Mouse (Mus musculus): ENCODE data around the gene Harbi1. TPM values are rescaled to one million over a fixed set of nuclear protein-coding genes. Genes with fewer than 3 reads are reported as not detected.

The Harbi1 gene
- polyA plus RNA-seq, 1 experiment from 2014 or later = 16.7 TPM

DNA sequence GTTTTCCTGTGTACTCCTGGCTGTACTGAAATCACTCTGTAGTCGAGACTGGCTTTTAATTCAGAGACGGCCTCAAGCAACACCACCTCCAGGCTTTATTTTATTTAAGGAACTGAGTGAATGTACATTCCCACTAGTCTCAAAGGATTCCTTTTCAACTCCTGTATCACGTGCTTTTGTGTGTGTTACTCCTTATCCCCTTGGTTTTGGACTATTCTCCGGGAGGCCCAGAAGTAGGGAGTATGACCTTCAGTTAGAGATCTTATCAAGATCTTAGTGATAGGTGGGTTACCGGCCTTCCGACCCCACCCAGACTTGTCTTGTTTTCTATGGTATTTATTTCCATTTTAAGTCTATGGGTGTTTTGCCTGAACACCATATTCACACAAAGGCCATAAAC lies 4.9 kb upstream of the Harbi1 start:
- WGBS = 86% methylated on average over 6 of the region's 6 CpGs
- no peaks in the 10 kb centered on the region for H3K27me3 ChIP-seq (replicated peaks; ENCODE audit: control insufficient read depth, insufficient read depth, low read length)
- no peaks in the 10 kb centered on the region for H3K36me3 ChIP-seq (ENCODE audit: control insufficient read depth, insufficient read depth, low read length)
- H3K27ac ChIP-seq (ENCODE audit: low read depth, low read length) = no peak overlapping the region
- H3K9me3 ChIP-seq (ENCODE audit: control insufficient read depth, low read length) = no peaks in the 10 kb centered on the region
- no peak overlapping the region for H3K4me2 ChIP-seq (ENCODE audit: low read length)
- peaks cover 7% of the 10 kb centered on the region for H3K4me1 ChIP-seq (ENCODE audit: control insufficient read depth, insufficient read depth, low read depth, low read length)
- H3K4me3 ChIP-seq (ENCODE audit: low read length) = no peak overlapping the region
- H3K9ac ChIP-seq (ENCODE audit: low read depth, low read length) = no peak overlapping the region
- no peak for ATAC-seq

DNA sequence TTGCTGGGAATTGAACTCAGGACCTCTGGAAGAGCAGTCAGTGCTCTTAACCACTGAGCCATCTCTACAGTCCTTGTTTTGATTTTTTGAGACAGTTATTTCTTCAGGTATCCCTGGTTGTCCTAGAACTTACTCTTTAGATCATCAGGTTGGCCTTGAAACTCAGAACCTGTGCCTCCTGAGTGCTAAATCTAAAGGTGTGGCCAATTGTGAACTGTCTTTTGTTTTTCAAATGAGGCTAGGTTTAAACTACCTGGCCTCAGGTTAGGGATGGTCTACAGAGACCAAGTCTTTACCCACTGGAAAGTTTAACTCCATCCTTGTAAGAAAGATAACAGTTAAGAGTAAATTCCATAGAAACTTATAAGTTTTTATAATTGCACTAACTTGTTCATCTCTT lies 4.2 kb upstream of the Harbi1 start:
- no peak overlapping the region for H3K9ac ChIP-seq (ENCODE audit: low read depth, low read length)
- H3K9me3 ChIP-seq (ENCODE audit: control insufficient read depth, low read length) = no peaks in the 10 kb centered on the region
- H3K27ac ChIP-seq (ENCODE audit: low read depth, low read length) = no peak overlapping the region
- no peak overlapping the region for H3K4me2 ChIP-seq (ENCODE audit: low read length)
- no peak for ATAC-seq
- H3K4me1 ChIP-seq (ENCODE audit: control insufficient read depth, insufficient read depth, low read depth, low read length) = peaks cover 9% of the 10 kb centered on the region
- no peak overlapping the region for H3K4me3 ChIP-seq (ENCODE audit: low read length)
- no peaks in the 10 kb centered on the region for H3K36me3 ChIP-seq (ENCODE audit: control insufficient read depth, insufficient read depth, low read length)
- H3K27me3 ChIP-seq (replicated peaks; ENCODE audit: control insufficient read depth, insufficient read depth, low read length) = no peaks in the 10 kb centered on the region

DNA sequence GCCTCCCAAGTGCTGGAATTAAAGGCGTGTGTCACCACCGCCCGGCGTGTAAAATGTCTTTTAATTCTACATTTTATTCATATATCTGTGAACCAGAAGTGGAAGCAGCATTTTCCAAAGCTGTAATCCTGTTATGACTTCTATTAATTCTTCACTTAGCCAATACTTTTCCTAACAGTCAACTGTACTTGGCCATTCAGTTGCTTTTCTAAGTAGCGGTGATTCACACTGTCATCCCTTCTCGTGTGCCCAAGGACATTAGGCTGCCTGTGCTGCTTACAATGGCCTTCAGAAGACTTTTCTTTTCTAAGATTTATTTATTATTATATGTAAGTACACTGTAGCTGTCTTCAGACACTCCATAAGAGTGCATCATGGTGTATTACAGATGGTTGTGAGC lies 2.3 kb upstream of the Harbi1 start:
- no peaks in the 10 kb centered on the region for H3K9me3 ChIP-seq (ENCODE audit: control insufficient read depth, low read length)
- no peaks in the 10 kb centered on the region for H3K27me3 ChIP-seq (replicated peaks; ENCODE audit: control insufficient read depth, insufficient read depth, low read length)
- no peak overlapping the region for H3K4me2 ChIP-seq (ENCODE audit: low read length)
- H3K4me1 ChIP-seq (ENCODE audit: control insufficient read depth, insufficient read depth, low read depth, low read length) = peaks cover 16% of the 10 kb centered on the region
- WGBS = 97% methylated on average over 6 of the region's 6 CpGs
- no peak overlapping the region for H3K27ac ChIP-seq (ENCODE audit: low read depth, low read length)
- no peak overlapping the region for H3K9ac ChIP-seq (ENCODE audit: low read depth, low read length)
- H3K4me3 ChIP-seq (ENCODE audit: low read length) = no peak overlapping the region
- no peaks in the 10 kb centered on the region for H3K36me3 ChIP-seq (ENCODE audit: control insufficient read depth, insufficient read depth, low read length)
- no peak for ATAC-seq

DNA sequence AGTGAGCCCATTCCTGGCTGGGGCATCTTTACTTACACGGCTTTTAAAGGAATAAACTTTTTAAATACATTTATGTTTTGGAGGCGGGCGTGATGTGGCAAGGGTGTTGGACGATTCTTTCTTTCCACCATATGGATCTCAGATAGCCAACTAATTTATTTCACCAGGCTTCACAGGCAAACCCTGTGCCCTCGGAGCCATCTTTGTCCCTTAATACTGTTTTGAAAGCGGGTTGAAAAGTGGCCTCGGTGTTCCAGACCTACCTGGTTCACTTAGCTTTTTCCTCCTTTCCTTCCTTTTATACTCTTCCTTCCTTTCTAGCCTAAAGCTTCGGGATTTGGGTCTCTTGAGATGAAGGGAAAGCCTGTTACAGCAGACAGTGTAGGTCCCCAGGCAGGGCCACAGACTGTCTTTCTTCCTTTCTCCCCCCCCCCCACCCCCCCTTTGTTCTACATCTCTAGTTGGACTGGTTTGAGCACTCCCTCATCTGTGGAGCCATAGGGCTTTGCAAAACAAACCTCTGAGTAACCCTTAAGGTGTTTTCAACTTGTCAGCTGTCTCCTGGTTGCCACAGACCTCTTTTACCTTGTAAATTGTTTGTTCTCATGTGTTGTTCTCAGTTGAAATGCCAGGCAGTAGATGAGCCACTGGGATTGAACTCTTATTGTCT lies 739 bp downstream of the Harbi1 start:
- no peaks in the 10 kb centered on the region for H3K27me3 ChIP-seq (replicated peaks; ENCODE audit: control insufficient read depth, insufficient read depth, low read length)
- H3K4me3 ChIP-seq (ENCODE audit: low read length) = peak overlapping the region; percentile 69
- no peak for ATAC-seq
- peak overlapping the region; percentile 68 for H3K9ac ChIP-seq (ENCODE audit: low read depth, low read length)
- no peaks in the 10 kb centered on the region for H3K36me3 ChIP-seq (ENCODE audit: control insufficient read depth, insufficient read depth, low read length)
- peak overlapping the region; percentile 81 for H3K27ac ChIP-seq (ENCODE audit: low read depth, low read length)
- H3K9me3 ChIP-seq (ENCODE audit: control insufficient read depth, low read length) = no peaks in the 10 kb centered on the region
- H3K4me1 ChIP-seq (ENCODE audit: control insufficient read depth, insufficient read depth, low read depth, low read length) = peaks cover 16% of the 10 kb centered on the region
- H3K4me2 ChIP-seq (ENCODE audit: low read length) = peak overlapping the region; percentile 85
- 6% methylated on average over 8 of the region's 8 CpGs for WGBS

DNA sequence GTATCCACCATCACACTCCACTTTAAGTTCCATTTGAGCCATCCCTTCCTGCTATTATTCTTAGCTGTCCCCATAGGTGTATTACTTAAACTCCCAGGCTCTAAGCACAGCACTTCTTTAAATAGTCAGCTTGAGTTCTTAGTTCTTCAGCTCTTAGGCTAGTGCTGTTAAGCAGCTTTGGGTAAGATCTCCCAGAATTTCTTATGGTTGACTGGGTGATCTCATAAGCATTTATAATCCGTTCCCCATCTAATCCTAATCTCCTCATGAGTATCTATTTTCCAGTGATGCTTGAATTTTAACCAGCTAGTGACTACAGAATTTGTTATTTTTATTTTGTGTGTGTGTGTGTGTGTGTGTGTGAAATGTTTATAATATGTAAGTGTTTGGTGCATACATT lies 4.3 kb downstream of the Harbi1 start:
- Histone ChIP-seq H3K4me1 (ENCODE audit: control insufficient read depth, insufficient read depth, low read depth, low read length) (peaks cover 10% of the 10 kb centered on the region), H3K9ac (ENCODE audit: low read depth, low read length) (no peak overlapping the region), H3K27ac (ENCODE audit: low read depth, low read length) (no peak overlapping the region), H3K27me3 (replicated peaks; ENCODE audit: control insufficient read depth, insufficient read depth, low read length) (no peaks in the 10 kb centered on the region), H3K9me3 (ENCODE audit: control insufficient read depth, low read length) (no peaks in the 10 kb centered on the region), H3K4me2 (ENCODE audit: low read length) (no peak overlapping the region), H3K36me3 (ENCODE audit: control insufficient read depth, insufficient read depth, low read length) (no peaks in the 10 kb centered on the region; the same call in 1 of the 2 replicates), H3K4me3 (ENCODE audit: low read length) (no peak overlapping the region)
- no peak for ATAC-seq
- 93% methylated on average over 1 of the region's 1 CpGs for WGBS

DNA sequence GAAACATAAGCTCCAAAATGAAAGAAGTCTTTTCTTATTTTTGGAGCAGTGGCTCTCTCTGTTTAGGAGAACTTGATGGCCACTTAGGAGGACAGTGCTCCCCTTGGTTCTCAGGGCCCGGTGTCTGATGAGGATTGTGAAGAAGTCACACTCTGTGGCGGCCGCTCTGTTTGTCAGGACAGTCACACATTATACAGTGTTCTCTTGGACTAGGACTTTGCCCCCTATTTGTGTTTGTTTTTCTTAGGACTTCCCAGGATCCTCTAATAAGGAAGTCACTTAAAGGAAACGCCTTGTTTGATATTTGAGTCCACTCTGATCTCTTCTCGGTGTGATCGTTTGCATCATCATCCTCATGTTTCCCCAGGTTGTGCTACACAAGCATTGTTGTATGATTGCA lies 7.6 kb downstream of the Harbi1 start:
- no peak for ATAC-seq
- 88% methylated on average over 6 of the region's 6 CpGs for WGBS
- no peak overlapping the region for H3K4me3 ChIP-seq (ENCODE audit: low read length)

DNA sequence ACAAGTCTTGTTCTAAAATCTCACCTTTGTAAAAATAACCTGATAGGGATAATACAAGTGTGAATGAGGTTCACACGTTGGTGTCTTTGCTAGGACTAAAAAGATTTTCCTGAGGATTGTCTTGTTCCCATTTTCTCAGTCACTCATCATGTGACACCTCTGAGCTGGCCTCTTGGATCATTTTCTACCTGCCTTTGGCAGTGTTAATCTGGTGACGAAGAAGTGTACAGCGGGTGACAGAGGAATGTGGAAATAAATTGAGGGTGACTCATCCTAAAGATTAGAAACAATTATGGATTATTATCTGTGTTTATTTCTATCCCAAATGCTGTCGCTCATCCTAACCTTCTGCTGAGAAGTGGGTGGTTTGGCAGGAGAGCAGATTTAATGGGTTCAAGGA lies 12.7 kb downstream of the Harbi1 start:
- no peak overlapping the region for H3K9ac ChIP-seq (ENCODE audit: low read depth, low read length)
- H3K4me2 ChIP-seq (ENCODE audit: low read length) = no peak overlapping the region
- WGBS = 76% methylated on average over 4 of the region's 4 CpGs
- ATAC-seq = no peak
- H3K4me3 ChIP-seq (ENCODE audit: low read length) = no peak overlapping the region
- no peaks in the 10 kb centered on the region; the same call in 1 of the 2 replicates for H3K27me3 ChIP-seq (replicated peaks; ENCODE audit: control insufficient read depth, insufficient read depth, low read length)
- H3K27ac ChIP-seq (ENCODE audit: low read depth, low read length) = no peak overlapping the region
- no peaks in the 10 kb centered on the region for H3K4me1 ChIP-seq (ENCODE audit: control insufficient read depth, insufficient read depth, low read depth, low read length)
- no peaks in the 10 kb centered on the region for H3K9me3 ChIP-seq (ENCODE audit: control insufficient read depth, low read length)
- peaks cover 3% of the 10 kb centered on the region; the same call in 1 of the 2 replicates for H3K36me3 ChIP-seq (ENCODE audit: control insufficient read depth, insufficient read depth, low read length)

More for the DNA sequence above, 7.6 kb downstream of the Harbi1 start:
- Histone ChIP-seq H3K4me2 (ENCODE audit: low read length) (no peak overlapping the region), H3K9ac (ENCODE audit: low read depth, low read length) (no peak overlapping the region), H3K27me3 (replicated peaks; ENCODE audit: control insufficient read depth, insufficient read depth, low read length) (no peaks in the 10 kb centered on the region), H3K36me3 (ENCODE audit: control insufficient read depth, insufficient read depth, low read length) (peaks cover 3% of the 10 kb centered on the region; the same call in 1 of the 2 replicates), H3K4me1 (ENCODE audit: control insufficient read depth, insufficient read depth, low read depth, low read length) (no peaks in the 10 kb centered on the region), H3K9me3 (ENCODE audit: control insufficient read depth, low read length) (no peaks in the 10 kb centered on the region), H3K27ac (ENCODE audit: low read depth, low read length) (no peak overlapping the region)

DNA sequence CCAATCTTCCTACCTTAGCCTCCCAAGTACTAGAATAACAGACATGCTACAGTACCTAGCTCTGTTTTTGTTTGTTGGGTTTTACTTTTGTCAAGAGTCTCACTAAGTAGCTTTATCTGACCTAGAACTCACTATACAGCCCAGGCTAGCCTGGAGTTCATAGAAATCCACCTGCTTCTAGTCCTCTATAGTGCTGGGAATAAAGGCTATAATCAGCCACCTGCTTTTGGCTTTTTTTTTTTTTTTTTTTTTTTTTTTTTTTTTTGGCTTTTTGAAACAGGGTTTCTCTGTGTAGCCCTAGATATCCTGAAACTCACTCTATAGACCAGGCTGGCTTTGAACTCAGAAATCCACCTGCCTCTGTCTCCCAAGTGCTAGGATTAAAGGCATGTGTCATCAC lies 13.3 kb downstream of the Harbi1 start:
- peaks cover 3% of the 10 kb centered on the region; the same call in 1 of the 2 replicates for H3K36me3 ChIP-seq (ENCODE audit: control insufficient read depth, insufficient read depth, low read length)
- H3K27me3 ChIP-seq (replicated peaks; ENCODE audit: control insufficient read depth, insufficient read depth, low read length) = no peaks in the 10 kb centered on the region; the same call in 1 of the 2 replicates
- no peak overlapping the region for H3K27ac ChIP-seq (ENCODE audit: low read depth, low read length)
- H3K9ac ChIP-seq (ENCODE audit: low read depth, low read length) = no peak overlapping the region
- ATAC-seq = no peak
- no peaks in the 10 kb centered on the region for H3K9me3 ChIP-seq (ENCODE audit: control insufficient read depth, low read length)
- H3K4me2 ChIP-seq (ENCODE audit: low read length) = no peak overlapping the region
- H3K4me1 ChIP-seq (ENCODE audit: control insufficient read depth, insufficient read depth, low read depth, low read length) = no peaks in the 10 kb centered on the region
- no peak overlapping the region for H3K4me3 ChIP-seq (ENCODE audit: low read length)

DNA sequence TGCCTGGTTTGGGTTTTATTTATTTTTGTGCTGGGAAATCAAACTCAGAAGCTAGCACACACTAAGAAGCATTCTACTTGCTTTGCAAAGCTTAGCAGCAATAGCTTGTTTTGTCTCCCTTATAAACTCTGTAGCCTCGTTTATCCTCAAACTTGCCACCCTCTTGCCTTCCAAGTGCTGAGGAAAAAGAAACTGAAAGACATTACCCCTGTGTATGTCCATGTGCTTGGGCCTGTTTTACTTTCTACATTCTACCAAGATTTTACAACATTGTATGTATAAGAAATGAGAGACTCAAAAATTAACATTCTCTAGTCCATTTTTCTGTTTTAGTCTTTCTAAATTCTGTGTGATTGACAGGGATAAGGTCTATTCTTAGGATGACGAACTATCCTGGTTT lies 14.1 kb downstream of the Harbi1 start:
- 55% methylated on average over 2 of the region's 2 CpGs for WGBS
- no peak for ATAC-seq

More for the DNA sequence above, 14.1 kb downstream of the Harbi1 start:
- Histone ChIP-seq H3K9me3 (ENCODE audit: control insufficient read depth, low read length) (no peaks in the 10 kb centered on the region), H3K27me3 (replicated peaks; ENCODE audit: control insufficient read depth, insufficient read depth, low read length) (no peaks in the 10 kb centered on the region; the same call in 1 of the 2 replicates), H3K4me1 (ENCODE audit: control insufficient read depth, insufficient read depth, low read depth, low read length) (no peaks in the 10 kb centered on the region), H3K36me3 (ENCODE audit: control insufficient read depth, insufficient read depth, low read length) (peaks cover 3% of the 10 kb centered on the region; the same call in 1 of the 2 replicates), H3K4me3 (ENCODE audit: low read length) (no peak overlapping the region), H3K4me2 (ENCODE audit: low read length) (no peak overlapping the region), H3K9ac (ENCODE audit: low read depth, low read length) (no peak overlapping the region), H3K27ac (ENCODE audit: low read depth, low read length) (no peak overlapping the region)
